Mouse (Mus musculus) cortical plate, adult 2 months (tissue): ENCODE data around the gene Slc16a13.

ENCODE experiments used
- CTCF ChIP-seq: fragments of 200-500 bp; IDR thresholded peaks from 2 replicates; pipeline ENCODE4 v1.5.1; 2011; ENCODE audit warnings: mild to moderate bottlenecking, control low read depth, low read length; ENCODE audit not compliant: insufficient read depth; ENCODE audit errors: extremely low read depth
- POLR2A ChIP-seq: fragments of 200-500 bp; IDR thresholded peaks from 2 replicates; pipeline ENCODE4 v1.6.1; 2011; ENCODE audit warnings: mild to moderate bottlenecking, low read length, control low read depth; ENCODE audit not compliant: insufficient read depth; ENCODE audit errors: extremely low read depth

- TF ChIP-seq CTCF, result no peak
- no peak for TF ChIP-seq POLR2A
Measured at GRCm38 (mm10) chr11:70226602-70226890, 5.7 kb upstream of the Slc16a13 start.
